Mouse (Mus musculus) spleen, adult 2 months (tissue): ENCODE data around the gene Rpl37. TPM values are rescaled to one million over a fixed set of nuclear protein-coding genes. Genes with fewer than 3 reads are reported as not detected.

Source experiments
- DNase-seq, 2 experiments: peaks; one replicate each; pipeline versions ENCODE4 v3.0.0 to v3.0.0-alpha.2; 2012 to 2021; ENCODE audit warnings: low spot score in 2 of 2, low read depth in 1 of 2
- H3K27ac ChIP-seq: fragments of 200-500 bp; 2 replicates; pipeline ENCODE4 v1.5.1; 2012; ENCODE audit warnings: low read length, inconsistent platforms; ENCODE audit not compliant: insufficient read depth
- H3K27me3 ChIP-seq: fragments of 200-500 bp; 2 replicates; pipeline ENCODE4 v1.6.1; 2012; ENCODE audit warnings: mild to moderate bottlenecking, moderate library complexity, low read length, inconsistent platforms; ENCODE audit not compliant: control insufficient read depth, insufficient read depth
- H3K36me3 ChIP-seq: fragments of 200-500 bp; 2 replicates; pipeline ENCODE4 v1.6.1; 2012; ENCODE audit warnings: mild to moderate bottlenecking, low read length, inconsistent platforms; ENCODE audit not compliant: control insufficient read depth, insufficient read depth
- H3K4me1 ChIP-seq: fragments of 200-500 bp; 2 replicates; pipeline ENCODE4 v1.6.1; 2011; ENCODE audit warnings: inconsistent platforms; ENCODE audit not compliant: control insufficient read depth, insufficient read depth, insufficient read length
- H3K4me3 ChIP-seq: fragments of 200-500 bp; 2 replicates; pipeline ENCODE4 v1.5.1; 2011; ENCODE audit warnings: mild to moderate bottlenecking, inconsistent platforms; ENCODE audit not compliant: insufficient read depth, insufficient read length; ENCODE audit errors: extremely low read depth
- CTCF ChIP-seq: fragments of 200-500 bp; IDR thresholded peaks from 2 replicates; pipeline ENCODE4 v1.5.1; 2011; ENCODE audit warnings: mild to moderate bottlenecking, inconsistent platforms; ENCODE audit not compliant: insufficient read depth, insufficient read length, insufficient replicate concordance; ENCODE audit errors: extremely low read depth
- POLR2A ChIP-seq: fragments of 200-500 bp; IDR thresholded peaks from 2 replicates; pipeline ENCODE4 v1.6.1; 2011; ENCODE audit warnings: low read depth, low read length, inconsistent platforms
- WGBS: fragments of 180-500 bp; shearing (Covaris S2); methylation state at CpG from one replicate; pipeline ENCODE4 v1.1.7; 2018; 5-methylcytosine and 5-hydroxymethylcytosine counted together
- polyA plus RNA-seq: library from polyadenylated mRNA; depleted of rRNA; stranded (reverse); fragments of >200 nt; gene quantifications from 2 replicates; pipeline ENCODE4 v1.2.3, GENCODE M21; 2012; rRNA removed

The Rpl37 gene
- polyA plus RNA-seq = 670 and 900 TPM in 2 replicates

GRCm38 (mm10) chr15:5116270-5117030 is at the start of gene Rpl37:
Gene Rpl37, plus strand, starts transcription at chr15:5116645.
- H3K27ac ChIP-seq = peak within 1 kb of the TSS; percentile 88
- peaks cover 25% of the 10 kb centered on the region for H3K36me3 ChIP-seq
- peak within 1 kb of the TSS; percentile 85 for H3K4me3 ChIP-seq
- peak; percentile 46; the same call in 1 of the 2 replicates for TF ChIP-seq CTCF
- peak; percentile 49 for TF ChIP-seq POLR2A
- WGBS = under 1% methylated on average over 55 of the region's 55 CpGs
- no peaks in the 10 kb centered on the region for H3K27me3 ChIP-seq
- DNase-seq = peak; percentile 96 to 99
- no peaks in the 10 kb centered on the region; the same call in 1 of the 2 replicates for H3K4me1 ChIP-seq

- Histone ChIP-seq H3K4me3 (no peak overlapping the region), H3K4me1 (no peaks in the 10 kb centered on the region), H3K36me3 (no peaks in the 10 kb centered on the region), H3K27ac (no peak overlapping the region), H3K27me3 (no peaks in the 10 kb centered on the region)
- TF ChIP-seq POLR2A (no peak), CTCF (no peak)
- 66% methylated on average over 15 of the region's 15 CpGs for WGBS
- no peak for DNase-seq
Measured at GRCm38 (mm10) chr15:5068801-5069518, 47.5 kb upstream of the Rpl37 start.

DNA sequence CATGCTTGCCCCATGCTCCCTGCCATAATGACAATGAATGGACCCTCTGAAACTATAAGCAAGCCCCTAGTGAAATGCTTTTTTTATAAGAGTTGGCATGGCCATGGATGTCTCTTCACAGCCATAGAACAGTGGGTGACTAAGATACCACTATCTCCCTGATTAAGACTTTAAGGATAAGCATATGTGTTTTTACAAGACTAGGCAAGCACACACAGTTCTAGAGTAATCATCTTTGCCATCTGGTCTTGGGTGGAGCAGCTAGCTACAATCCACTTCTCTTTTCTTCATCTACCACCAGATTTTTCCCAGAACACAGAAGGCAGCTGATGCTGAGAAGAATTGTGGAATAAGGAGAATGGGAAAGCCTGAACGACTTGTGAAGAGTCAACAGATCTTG is 35.2 kb upstream of the Rpl37 start:
- Histone ChIP-seq H3K27me3 (no peaks in the 10 kb centered on the region), H3K4me3 (no peak overlapping the region), H3K4me1 (no peaks in the 10 kb centered on the region), H3K36me3 (no peaks in the 10 kb centered on the region), H3K27ac (no peak overlapping the region)
- TF ChIP-seq CTCF (no peak), POLR2A (no peak)
- no peak for DNase-seq
- 65% methylated on average over 1 of the region's 1 CpGs for WGBS

DNA sequence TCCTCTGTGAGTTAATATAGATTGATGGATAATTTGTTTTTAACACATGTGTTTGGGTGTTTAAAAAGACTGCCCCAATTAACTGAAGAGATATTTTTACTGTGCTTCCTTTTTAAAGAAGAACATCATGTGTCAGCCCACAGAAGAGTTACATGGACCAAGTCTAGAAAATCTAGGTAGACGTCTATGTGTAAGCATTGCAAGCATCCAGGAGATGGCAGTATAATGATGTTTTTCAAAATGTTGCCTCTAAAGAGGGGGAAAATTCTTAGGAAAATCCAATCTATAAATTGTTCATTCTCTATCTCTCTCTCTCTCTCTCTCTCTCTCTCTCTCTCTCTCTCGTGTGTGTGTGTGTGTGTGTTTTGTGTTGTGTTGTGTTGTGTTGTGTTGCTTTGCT is 30.3 kb upstream of the Rpl37 start:
- TF ChIP-seq CTCF (no peak), POLR2A (no peak)
- no peak for DNase-seq
- H3K4me1 ChIP-seq = no peaks in the 10 kb centered on the region

GRCm38 (mm10) chr15:5088850-5089608 is 27.4 kb upstream of the Rpl37 start:
- 69% methylated on average over 7 of the region's 7 CpGs for WGBS
- Histone ChIP-seq H3K27ac (no peak overlapping the region), H3K4me3 (no peak overlapping the region), H3K4me1 (no peaks in the 10 kb centered on the region), H3K36me3 (no peaks in the 10 kb centered on the region), H3K27me3 (no peaks in the 10 kb centered on the region)
- TF ChIP-seq CTCF (no peak), POLR2A (no peak)
- DNase-seq = no peak

More for the DNA sequence above, 30.3 kb upstream of the Rpl37 start:
- no peaks in the 10 kb centered on the region for H3K27me3 ChIP-seq
- H3K36me3 ChIP-seq = no peaks in the 10 kb centered on the region
- H3K4me3 ChIP-seq = no peak overlapping the region
- 12% methylated on average over 2 of the region's 2 CpGs for WGBS
- no peak overlapping the region for H3K27ac ChIP-seq

GRCm38 (mm10) chr15:5090131-5090530 is 26.3 kb upstream of the Rpl37 start:
- TF ChIP-seq CTCF (no peak), POLR2A (no peak)
- Histone ChIP-seq H3K27me3 (no peaks in the 10 kb centered on the region), H3K36me3 (no peaks in the 10 kb centered on the region), H3K4me3 (no peak overlapping the region), H3K27ac (no peak overlapping the region), H3K4me1 (no peaks in the 10 kb centered on the region)
- no peak for DNase-seq
- WGBS = 91% methylated on average over 10 of the region's 10 CpGs
